Mouse (Mus musculus) MEL (cell line): Measurements from ENCODE around the gene Atad1.
"Not testable (repeated sequence)": the region's sequence is repeated elsewhere in the genome, so short reads cannot be mapped to it uniquely, and the experiment has no call there.

Source experiments
- CTCF ChIP-seq, 3 experiments: IDR thresholded peaks in 2 of 3; conservative IDR thresholded peaks in 1 of 3; 2 replicates each; pipeline ENCODE4 v1.5.1; 2011 to 2012; ENCODE audit warnings: low read length in 3 of 3, low read depth in 2 of 3, mild to moderate bottlenecking in 2 of 3, improper control_type of control experiment in 1 of 3, inconsistent platforms in 1 of 3, mixed read lengths in 1 of 3, moderate library complexity in 1 of 3; ENCODE audit not compliant: control insufficient read depth in 1 of 3, insufficient read depth in 1 of 3, poor library complexity in 1 of 3, severe bottlenecking in 1 of 3
- POLR2A ChIP-seq, 2 experiments: IDR thresholded peaks; 2 replicates each; pipeline ENCODE4 v1.6.1; 2011 to 2012; ENCODE audit warnings: low read length in 2 of 2, mild to moderate bottlenecking in 2 of 2, control low read depth in 1 of 2, improper control_type of control experiment in 1 of 2, low read depth in 1 of 2, moderate library complexity in 1 of 2; ENCODE audit not compliant: control insufficient read depth in 1 of 2, insufficient read depth in 1 of 2, poor library complexity in 1 of 2
- POLR2AphosphoS2 ChIP-seq: IDR thresholded peaks from 2 replicates; pipeline ENCODE4 v1.6.1; 2011; ENCODE audit warnings: low read length, improper control_type of control experiment
- TBP ChIP-seq: IDR thresholded peaks from 2 replicates; pipeline ENCODE4 v1.8.0; 2011; ENCODE audit warnings: low read depth, low read length, improper control_type of control experiment
- UBTF ChIP-seq: IDR thresholded peaks from 2 replicates; pipeline ENCODE4 v1.6.1; 2012; ENCODE audit warnings: low read depth, mild to moderate bottlenecking, inconsistent platforms, low read length, improper control_type of control experiment, moderate library complexity, borderline replicate concordance; ENCODE audit not compliant: insufficient read depth
- ZC3H11A ChIP-seq: IDR thresholded peaks from 2 replicates; pipeline ENCODE4 v1.6.1; 2012; ENCODE audit warnings: low read depth, mild to moderate bottlenecking, inconsistent platforms, low read length, improper control_type of control experiment
- ZNF384 ChIP-seq: IDR thresholded peaks from 2 replicates; pipeline ENCODE4 v1.6.1; 2012; ENCODE audit warnings: low read depth, mild to moderate bottlenecking, inconsistent platforms, low read length, improper control_type of control experiment

- not testable (repeated sequence) for TF ChIP-seq CTCF (IDR thresholded peaks at IDR 0.05 in 2 of 3, conservative IDR thresholded peaks at IDR 0.05 in 1 of 3; ENCODE audit: control insufficient read depth in 1 of 3, insufficient read depth in 1 of 3, low read depth in 2 of 3, low read length in 3 of 3, poor library complexity in 1 of 3, severe bottlenecking in 1 of 3); POLR2A (IDR thresholded peaks at IDR 0.05; ENCODE audit: control insufficient read depth in 1 of 2, insufficient read depth in 1 of 2, low read depth in 1 of 2, low read length in 2 of 2, poor library complexity in 1 of 2); UBTF; TBP; POLR2AphosphoS2; ZNF384; ZC3H11A
Measured at GRCm38 (mm10) chr19:32787388-32787787, 47.8 kb upstream of the Atad1 start.
